Mouse (Mus musculus) frontal cortex, adult 2 months (tissue): ENCODE measurements around the gene Ucp1. TPM values are rescaled to one million over a fixed set of nuclear protein-coding genes. Genes with fewer than 3 reads are reported as not detected.
A peak's percentile ranks its signal among the peaks of the same experiment; 100 is the strongest.
"Not testable (repeated sequence)": the region's sequence is repeated elsewhere in the genome, so short reads cannot be mapped to it uniquely, and the experiment has no call there.

Source experiments
- DNase-seq, 2 experiments: peaks; one replicate each; pipeline ENCODE4 v3.0.0; 2022; ENCODE audit warnings: low spot score in 1 of 2; ENCODE audit errors: extremely low spot score in 1 of 2
- polyA plus RNA-seq: library from polyadenylated mRNA; depleted of rRNA; stranded (reverse); fragments of >200 nt; gene quantifications from 2 replicates; pipeline ENCODE4 v1.2.3, GENCODE M21; 2012; rRNA removed

Ucp1 gene
- polyA plus RNA-seq: 0.19 and 0.22 TPM in 2 replicates

DNA sequence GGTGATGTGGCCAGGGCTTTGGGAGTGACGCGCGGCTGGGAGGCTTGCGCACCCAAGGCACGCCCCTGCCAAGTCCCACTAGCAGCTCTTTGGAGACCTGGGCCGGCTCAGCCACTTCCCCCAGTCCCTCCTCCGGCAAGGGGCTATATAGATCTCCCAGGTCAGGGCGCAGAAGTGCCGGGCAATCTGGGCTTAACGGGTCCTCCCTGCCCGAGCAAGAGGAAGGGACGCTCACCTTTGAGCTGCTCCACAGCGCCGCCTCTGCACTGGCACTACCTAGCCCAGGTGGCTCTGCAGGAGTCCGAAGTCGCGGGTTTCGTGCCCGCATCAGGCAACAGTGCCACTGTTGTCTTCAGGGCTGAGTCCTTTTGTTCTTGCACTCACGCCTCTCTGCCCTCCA is at the start of gene Ucp1:
Gene Ucp1, plus strand, starts transcription at position 177 of the 400 bp plus-strand sequence.
- no peak for DNase-seq

DNA sequence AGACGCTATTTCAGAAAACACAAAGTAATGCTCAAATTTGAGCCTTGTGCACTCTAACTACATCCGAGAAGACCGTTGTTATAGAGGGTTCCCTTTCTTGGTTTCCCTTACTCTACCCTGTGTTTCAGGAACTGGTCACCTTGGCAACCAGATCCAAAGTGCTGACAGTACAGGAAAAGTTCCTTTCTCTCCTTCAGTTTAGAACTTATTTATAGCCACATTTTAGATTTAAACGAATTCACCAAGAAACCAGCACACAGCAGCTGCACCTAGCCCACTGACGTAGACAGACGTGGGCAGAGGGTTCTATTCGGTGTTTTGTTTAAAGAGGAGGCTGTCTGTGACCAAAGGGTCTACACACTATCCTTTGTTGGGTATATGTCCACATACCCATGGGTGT is 46.0 kb upstream of the Ucp1 start:
- DNase-seq: peak; percentile 57 to 72

DNA sequence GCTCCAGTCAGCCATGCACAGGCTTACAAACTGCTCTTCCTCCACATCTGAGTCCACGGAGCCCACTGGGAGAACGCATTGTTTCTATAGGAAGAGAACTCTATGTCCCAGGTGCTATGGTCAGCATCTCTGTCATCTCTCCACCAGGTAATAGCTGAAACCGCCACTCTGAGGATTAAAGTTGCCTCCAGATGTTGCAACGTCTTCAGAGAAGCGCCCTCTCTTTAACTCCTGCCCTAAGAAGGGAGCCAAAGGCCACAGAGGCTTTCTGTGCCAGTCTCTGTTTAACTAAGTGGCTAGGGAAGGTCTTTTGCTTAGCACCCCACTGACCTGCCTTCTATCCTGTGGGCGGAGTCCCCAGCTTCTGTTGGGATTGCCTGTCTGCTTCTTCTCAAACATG is 39.3 kb upstream of the Ucp1 start:
- DNase-seq: no peak

DNA sequence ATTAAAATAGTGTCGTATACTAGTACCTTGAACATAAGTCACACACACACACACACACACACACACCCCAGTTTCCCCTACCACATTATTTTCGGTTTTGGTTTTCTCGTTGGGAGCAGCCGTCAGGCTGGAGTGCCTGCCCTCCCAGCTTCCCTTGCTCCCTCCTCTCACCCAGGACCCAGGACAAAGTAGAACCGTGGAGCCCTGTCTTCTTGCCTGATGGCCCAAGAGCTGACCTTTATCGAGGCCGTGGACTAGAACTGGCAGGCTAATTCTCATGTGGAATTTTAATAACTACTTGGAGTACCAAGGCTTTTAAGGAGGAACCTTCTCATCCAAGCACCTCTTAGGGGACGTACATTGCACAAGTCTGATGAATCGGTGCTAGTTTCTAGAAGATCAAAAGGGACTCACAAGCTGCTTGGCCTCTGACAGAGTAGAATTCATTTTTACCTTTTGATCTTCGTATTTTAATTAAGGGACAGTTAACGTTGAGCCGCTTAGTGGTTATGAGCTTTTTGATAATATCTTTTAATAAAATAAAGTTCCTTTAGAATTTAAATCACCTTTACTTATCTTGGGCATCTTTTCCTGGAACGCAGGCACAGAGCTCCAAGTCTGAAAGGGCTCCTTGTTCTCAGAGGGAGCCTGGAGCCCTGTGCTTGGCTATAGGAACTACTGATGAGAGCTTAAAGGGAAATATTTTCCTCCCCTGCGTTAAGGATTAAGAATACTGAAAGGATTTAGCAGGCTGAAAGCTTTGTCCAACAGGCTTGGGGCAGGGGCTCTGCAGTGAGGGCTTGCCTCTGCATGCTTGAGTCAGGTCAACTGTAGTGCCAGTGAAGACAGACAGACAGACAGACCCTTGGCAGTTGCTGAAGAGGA is 38.5 kb upstream of the Ucp1 start:
- no peak for DNase-seq

DNA sequence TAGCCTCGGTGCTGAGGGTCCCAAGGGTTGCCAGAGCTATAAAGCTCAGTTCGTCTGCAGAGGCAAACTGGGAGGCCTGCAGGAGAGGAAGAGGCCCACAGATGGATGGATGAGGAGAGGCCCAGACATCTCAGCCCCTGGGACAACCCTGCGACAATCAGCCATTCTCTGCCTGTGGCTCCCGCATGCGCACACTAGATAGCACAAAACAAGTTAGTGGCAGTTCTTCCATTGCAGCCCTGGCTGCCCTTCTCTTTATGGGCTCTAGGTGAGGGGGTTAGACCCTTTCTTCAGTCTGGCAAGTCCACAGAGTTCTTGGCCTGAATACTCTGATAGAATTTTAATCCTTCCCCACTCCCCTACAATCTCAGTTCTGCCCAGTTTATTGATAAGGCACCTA is 37.4 kb upstream of the Ucp1 start:
- no peak for DNase-seq

DNA sequence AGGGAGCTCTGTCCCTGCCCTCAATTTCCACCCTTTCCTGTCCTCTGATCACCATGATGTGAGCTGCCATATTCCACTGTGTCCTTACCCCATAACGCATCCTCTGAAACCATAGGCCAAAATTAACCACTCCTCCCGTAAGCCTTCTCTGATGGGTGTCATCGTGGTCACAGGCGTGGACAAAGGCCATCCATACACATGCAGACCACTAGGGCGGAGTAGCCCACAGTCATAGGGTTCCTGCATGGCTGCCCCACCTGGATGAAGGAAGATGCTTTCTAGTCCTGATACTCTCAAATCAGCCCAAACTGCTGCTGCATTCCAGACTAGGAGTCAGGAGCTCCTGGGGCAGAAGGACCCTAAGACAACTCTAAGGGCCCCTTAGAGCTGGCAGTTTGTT is 32.5 kb upstream of the Ucp1 start:
- DNase-seq: no peak

DNA sequence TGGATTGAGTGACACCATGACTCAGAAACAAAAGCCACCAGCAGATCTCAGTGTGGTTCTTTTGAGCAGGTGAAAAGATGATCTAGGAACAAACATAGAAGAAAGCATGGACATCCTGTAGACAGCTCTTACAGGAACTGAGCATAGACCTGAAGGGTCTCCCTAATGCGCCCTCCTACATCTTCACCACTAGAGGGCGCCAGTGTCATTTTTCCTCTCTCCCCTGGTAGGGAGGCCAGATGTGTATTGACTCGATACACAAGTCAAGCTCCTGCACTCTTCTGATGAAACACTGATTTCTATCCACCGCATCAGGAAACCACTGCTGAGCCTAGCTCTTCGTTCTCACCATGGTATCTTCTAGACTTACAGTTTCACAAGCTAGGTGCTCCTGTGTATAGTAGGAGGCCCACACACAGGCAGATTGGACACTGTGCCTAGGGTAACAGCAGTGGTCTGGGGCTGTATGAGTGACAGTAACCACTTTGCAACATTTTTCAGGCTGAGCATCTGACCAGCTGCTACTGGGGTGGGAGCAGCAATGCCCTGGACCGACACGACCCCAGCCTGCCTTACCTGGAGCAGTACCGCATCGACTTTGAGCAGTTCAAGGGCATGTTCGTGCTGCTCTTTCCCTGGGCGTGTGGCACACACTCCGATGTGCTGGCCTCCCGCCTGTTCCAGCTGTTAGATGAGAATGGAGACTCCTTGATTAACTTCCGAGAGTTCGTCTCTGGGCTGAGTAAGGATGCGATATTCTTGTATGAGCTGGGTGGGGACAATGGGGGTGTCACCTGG is 29.5 kb upstream of the Ucp1 start:
- DNase-seq: peak in 1 of 2 experiments; percentile 78

DNA sequence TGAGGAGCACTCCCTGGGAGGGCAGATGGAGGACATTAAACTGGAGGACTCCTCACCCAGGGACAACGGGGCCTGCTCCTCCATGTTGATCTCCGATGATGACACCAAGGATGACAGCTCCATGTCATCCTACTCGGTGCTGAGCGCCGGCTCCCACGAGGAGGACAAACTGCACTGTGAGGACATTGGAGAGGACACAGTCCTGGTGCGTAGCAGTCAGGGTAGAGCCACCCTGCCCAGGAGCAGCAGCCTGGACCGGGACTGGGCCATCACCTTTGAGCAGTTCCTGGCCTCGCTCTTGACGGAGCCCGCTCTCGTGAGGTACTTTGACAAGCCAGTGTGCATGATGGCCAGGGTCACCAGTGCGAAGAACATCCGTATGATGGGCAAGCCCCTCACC is 19.0 kb upstream of the Ucp1 start:
- no peak for DNase-seq

DNA sequence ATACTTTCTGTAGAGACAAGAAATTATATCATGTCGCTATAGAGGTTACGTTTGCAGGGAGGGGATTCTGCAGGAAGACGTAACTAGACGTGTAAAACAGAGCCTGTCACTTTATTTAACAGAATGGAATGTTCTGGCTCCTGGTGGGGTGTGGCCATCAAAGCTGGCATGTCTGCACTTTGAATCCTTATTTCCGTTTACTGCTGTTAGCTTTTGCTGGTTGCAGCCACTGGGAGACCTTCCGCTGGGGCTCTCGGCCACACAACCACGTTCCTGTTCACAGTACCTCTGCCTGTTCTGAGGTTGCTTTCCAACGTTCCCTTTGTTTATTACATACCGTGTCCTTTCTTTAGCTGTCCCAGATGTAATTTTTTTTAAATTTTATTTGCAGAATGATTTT is 17.7 kb upstream of the Ucp1 start:
- no peak for DNase-seq

DNA sequence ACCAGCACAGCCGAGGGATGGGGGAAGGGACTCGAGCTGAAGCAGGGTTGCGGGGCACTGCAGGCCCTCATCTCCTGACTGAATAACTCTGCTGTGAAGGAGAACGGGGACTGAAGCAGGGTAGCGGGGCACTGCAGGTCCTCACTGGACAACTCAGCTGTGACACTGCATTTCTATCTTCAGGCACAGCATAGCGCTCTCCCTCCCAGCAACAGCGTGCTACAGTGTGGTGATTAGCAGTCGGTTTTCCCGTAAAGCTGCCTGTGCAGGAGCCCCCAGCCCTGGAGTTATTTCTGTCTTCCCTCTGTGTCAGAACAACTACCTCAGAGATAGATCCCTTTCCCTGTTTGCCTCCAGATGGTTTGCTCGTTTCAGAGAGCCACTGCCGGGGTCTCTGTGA is 15.7 kb upstream of the Ucp1 start:
- DNase-seq: no peak

DNA sequence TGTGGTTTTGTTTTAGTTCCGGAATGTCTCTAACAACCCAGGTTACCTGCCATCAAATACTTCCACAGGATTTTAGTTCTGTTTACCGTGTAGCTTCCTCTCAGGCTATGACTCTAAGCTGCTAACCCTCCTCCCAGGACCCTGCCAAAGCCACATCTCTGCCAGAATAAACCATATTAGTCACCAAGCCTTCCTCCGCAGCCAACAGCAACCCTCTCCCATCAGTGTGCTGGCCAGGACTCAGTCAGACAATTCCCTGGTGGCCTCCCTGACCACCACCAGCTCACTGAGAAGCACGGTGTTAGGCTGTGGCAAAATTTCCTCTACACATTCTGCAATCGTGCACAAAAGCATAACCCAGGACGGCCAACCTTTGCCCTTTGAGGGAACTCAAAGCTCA is 11.7 kb upstream of the Ucp1 start:
- no peak for DNase-seq

DNA sequence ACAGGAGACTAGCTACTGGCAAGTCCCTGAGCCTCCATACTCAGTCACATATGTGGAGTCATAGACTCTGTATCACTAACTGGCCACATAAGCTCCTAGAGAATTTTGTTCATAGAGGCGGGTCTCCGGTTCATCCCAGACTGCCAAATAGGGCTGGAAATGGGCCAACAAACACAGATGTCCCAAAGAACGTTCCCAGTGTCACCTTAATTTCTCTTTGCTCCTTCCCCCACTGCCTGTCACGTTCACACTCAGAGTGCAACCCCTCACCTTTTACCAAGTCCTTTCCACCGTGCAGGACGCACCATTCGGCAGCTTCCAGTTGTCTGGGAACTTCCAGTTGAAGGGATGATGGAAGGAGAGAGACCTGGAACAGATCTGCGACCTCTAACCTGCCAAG is 4.8 kb upstream of the Ucp1 start:
- no peak for DNase-seq

DNA sequence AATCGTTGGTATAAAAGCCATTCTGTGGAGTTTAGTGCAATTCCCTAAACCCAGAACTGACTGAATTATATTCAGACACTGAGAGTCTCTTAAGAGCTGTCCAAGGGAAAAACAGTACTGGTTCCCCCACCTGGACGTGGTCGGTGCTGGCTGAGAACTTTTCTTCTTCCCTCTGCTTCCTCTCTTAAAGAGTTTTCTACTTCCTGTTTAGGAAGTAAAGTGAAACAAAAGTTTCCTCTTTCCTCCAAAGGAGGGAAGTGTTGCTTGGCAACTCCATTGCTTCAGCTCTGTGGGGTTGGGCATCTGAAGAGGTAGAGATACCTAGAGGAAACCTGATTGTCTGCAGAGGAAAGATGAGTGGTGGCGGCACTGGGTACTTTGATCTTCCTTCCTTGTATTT is 7.2 kb downstream of the Ucp1 start:
- no peak for DNase-seq

DNA sequence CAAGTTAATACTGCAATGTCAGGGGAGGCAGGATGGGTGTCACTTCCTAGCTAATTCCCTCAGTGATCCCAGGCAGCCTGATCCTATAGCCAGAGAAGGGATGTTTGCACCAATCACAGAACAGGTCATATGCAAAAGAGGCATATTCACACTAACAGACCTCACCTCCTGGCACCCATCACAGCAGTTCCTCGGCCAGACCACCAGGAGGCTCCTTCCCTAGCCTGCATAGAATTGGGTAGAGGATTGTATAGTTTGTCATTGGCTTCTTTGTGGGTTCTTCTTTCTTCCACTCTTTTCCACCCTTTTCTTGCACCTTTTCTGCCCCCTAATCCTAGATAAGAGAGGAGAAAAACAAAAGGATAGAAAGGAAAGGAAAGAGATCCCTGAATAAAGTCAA is 10.0 kb downstream of the Ucp1 start:
- no peak for DNase-seq

DNA sequence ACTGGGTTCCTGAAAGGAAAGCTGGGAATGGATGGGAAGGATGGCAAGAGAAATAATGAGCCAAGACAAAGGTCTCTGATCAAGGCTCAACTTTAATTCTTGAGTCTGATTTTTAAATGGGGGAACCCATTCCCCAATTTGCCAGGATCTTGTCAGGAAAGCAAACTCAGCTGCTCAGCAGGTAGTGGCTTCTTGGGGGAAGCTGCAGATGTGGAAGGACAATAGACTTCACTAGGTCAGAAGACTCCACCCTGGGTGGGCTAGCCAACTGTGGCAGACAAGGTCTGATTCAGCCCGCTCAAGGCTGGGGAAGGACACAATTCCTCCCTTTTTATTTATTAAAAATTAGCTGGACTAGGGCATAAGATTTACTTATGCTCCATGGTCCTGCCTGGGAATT is 14.8 kb downstream of the Ucp1 start:
- DNase-seq: no peak

DNA sequence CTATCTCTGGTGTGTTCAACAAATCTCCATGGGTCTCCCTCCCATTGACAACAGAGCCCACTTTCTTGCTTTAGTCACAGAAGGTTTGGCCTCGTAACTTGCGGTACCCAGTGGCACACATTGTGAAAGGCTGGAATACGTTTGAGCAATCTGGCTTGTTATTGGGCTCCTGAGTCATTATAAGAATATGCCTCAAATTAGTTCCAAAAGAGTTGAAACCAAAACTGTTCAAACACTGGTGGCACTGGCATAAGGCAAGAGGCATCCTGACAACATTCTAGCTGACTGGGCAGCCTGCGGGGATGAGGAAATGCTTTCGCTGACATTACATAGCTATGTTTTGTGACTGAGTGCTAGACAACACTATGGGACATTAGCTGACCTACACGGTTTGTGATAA is 19.7 kb downstream of the Ucp1 start:
- no peak for DNase-seq

DNA sequence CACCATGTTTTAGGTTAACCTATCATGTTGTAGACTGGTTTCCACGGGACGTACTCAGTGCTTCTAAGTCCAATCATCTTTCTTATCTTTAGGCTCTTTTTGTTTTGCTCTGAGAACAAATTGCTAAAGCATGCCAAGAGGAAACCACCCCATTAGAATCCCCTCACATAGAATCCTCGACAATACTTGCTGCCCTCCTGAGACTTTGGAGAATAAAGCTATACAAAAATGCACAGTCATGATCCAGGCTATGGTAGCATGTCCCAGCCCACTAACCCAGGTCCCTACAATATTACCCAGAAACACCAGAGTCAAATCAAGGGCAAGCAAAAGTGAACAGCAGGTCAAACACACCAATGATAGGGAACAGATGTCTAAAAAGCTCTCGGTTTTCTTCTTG is 24.9 kb downstream of the Ucp1 start:
- DNase-seq: not testable (repeated sequence)

DNA sequence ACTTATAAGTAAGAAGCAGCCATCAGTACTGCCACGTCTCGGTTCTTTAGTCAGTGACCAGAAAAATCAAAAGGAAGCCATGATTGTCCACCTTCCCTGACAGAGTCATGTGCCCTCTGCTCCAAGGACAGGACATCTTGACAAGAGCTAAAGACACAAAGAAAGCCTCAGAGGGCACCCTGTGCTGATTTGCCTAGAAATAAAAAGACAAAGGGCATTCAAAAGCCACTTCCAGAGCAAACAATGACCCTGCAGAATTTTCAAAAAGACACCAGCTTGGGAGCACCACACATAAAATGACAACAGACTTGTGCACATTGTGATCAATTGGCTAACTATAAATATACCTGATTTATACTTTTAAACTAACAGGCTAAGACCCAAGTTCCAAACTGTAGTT is 25.5 kb downstream of the Ucp1 start:
- no peak for DNase-seq

DNA sequence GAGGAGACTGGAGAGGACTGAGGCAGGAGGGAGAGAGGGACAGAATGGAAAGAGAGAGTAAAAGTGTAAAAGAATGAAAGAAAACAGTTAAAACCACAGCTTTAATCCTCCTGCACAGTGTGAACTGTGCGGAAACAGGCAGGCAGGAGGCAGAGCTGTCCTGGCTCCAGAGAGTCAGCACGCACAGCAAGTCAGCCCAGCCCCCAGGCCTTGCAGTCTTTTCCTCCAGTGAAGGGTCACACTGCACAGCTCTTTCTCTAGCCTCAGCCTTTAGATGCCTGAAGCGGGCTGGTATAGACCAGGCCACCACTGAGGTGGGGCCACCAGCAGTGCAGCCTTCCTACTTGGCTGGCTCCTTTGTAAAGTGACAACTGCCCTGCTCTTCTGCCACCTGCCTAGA is 30.4 kb downstream of the Ucp1 start:
- DNase-seq: no peak

DNA sequence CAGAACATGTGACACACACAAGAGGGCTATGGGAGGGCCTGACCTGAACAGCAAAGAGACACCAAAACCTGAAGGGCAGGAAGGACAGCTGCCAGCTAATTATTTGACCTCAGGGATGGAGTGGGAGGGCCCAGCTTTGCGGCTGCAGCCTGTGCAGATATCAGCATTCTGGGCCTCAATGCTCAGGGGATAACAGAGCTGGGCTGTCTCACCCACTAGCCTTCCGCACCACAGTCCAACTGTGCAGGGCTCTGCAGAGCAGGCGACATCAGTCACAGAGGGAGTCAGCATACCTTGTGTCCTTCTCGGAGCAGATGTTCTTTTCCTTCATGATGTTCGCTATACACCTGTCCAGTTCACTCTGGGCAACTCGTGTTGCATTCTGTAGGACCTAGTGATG is 32.2 kb downstream of the Ucp1 start:
- no peak for DNase-seq

DNA sequence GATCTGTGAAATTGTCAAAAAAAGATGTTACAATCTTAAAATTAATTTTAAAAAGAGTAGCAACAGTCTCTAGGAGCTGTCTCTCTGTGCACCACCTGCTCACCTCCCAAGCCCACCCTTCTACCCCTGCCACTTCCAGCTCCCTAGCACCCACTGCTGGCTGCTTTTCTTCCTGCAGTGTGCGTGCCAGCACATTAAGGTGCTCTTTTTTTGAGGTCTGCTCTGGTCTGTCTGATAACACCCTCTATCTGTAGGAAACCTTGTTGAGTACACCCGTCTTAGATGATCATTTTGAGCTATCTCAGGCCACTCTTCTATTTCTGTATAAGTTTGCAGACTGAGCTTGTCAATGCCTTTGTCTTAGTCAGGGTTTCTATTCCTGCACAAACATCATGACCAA is 32.9 kb downstream of the Ucp1 start:
- no peak for DNase-seq

DNA sequence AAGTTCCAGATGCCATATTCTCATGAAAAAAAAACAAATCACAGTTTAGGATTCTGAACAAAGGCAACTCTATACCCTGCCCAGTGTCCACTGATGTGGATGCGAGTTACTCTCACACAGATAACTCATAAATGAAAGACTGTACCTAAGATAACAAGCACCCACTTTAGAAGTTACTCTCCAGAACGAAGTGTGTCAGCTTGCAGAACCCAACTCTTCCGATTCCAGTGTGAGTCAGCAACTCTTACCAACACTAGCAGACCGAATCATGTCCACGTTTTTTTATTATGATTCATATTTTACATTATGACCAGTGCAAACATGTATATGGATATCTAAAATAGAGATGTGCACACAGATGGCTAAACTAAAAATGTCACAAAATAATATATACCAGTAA is 37.7 kb downstream of the Ucp1 start:
- no peak for DNase-seq
